Mouse (Mus musculus): ENCODE measurements at regions not wholly inside any gene's neighbourhood (a gene's known extent, or its start where the extent isn't known, plus 50 kb on each side); places are given as distances from the start of the nearest gene placed in this dataset.

- no peaks in the 10 kb centered on the region for H3K4me1 ChIP-seq (ENCODE audit: control insufficient read depth, insufficient read depth, low read depth, low read length)
- WGBS = 91% methylated on average over 7 of the region's 7 CpGs
- H3K27me3 ChIP-seq (replicated peaks; ENCODE audit: control insufficient read depth, insufficient read depth, low read length) = no peaks in the 10 kb centered on the region
- H3K36me3 ChIP-seq (ENCODE audit: control insufficient read depth, insufficient read depth, low read length) = no peaks in the 10 kb centered on the region
- ATAC-seq = no peak
- H3K9me3 ChIP-seq (ENCODE audit: control insufficient read depth, low read length) = no peaks in the 10 kb centered on the region
- no peak overlapping the region for H3K4me3 ChIP-seq (ENCODE audit: low read length)
- H3K4me2 ChIP-seq (ENCODE audit: low read length) = no peak overlapping the region
- no peak overlapping the region for H3K9ac ChIP-seq (ENCODE audit: low read depth, low read length)
- H3K27ac ChIP-seq (ENCODE audit: low read depth, low read length) = no peak overlapping the region
Measured at GRCm38 (mm10) chr3:41493472-41493871, 62.1 kb upstream of the Jade1 start.

GRCm38 (mm10) chr3:41492727-41493392 is 62.7 kb upstream of the Jade1 start:
- no peaks in the 10 kb centered on the region for H3K27me3 ChIP-seq (replicated peaks; ENCODE audit: control insufficient read depth, insufficient read depth, low read length)
- ATAC-seq = no peak
- H3K9me3 ChIP-seq (ENCODE audit: control insufficient read depth, low read length) = no peaks in the 10 kb centered on the region
- H3K36me3 ChIP-seq (ENCODE audit: control insufficient read depth, insufficient read depth, low read length) = no peaks in the 10 kb centered on the region
- no peak overlapping the region for H3K4me3 ChIP-seq (ENCODE audit: low read length)
- no peak overlapping the region for H3K9ac ChIP-seq (ENCODE audit: low read depth, low read length)
- no peaks in the 10 kb centered on the region for H3K4me1 ChIP-seq (ENCODE audit: control insufficient read depth, insufficient read depth, low read depth, low read length)
- H3K4me2 ChIP-seq (ENCODE audit: low read length) = no peak overlapping the region
- no peak overlapping the region for H3K27ac ChIP-seq (ENCODE audit: low read depth, low read length)
- 91% methylated on average over 13 of the region's 13 CpGs for WGBS

- Histone ChIP-seq H3K4me3 (ENCODE audit: low read length) (no peak overlapping the region), H3K9me3 (ENCODE audit: control insufficient read depth, low read length) (no peaks in the 10 kb centered on the region), H3K4me2 (ENCODE audit: low read length) (no peak overlapping the region), H3K36me3 (ENCODE audit: control insufficient read depth, insufficient read depth, low read length) (no peaks in the 10 kb centered on the region), H3K27me3 (replicated peaks; ENCODE audit: control insufficient read depth, insufficient read depth, low read length) (no peaks in the 10 kb centered on the region), H3K27ac (ENCODE audit: low read depth, low read length) (no peak overlapping the region), H3K4me1 (ENCODE audit: control insufficient read depth, insufficient read depth, low read depth, low read length) (no peaks in the 10 kb centered on the region), H3K9ac (ENCODE audit: low read depth, low read length) (no peak overlapping the region)
- ATAC-seq = no peak
- WGBS = 82% methylated on average over 3 of the region's 3 CpGs
Measured at GRCm38 (mm10) chr3:41492031-41492726, 63.4 kb upstream of the Jade1 start.

GRCm38 (mm10) chr3:41491185-41491584 is 64.3 kb upstream of the Jade1 start:
- H3K4me2 ChIP-seq (ENCODE audit: low read length) = no peak overlapping the region
- no peak for ATAC-seq
- H3K4me1 ChIP-seq (ENCODE audit: control insufficient read depth, insufficient read depth, low read depth, low read length) = no peaks in the 10 kb centered on the region
- WGBS = 91% methylated on average over 4 of the region's 4 CpGs
- H3K27ac ChIP-seq (ENCODE audit: low read depth, low read length) = no peak overlapping the region
- H3K4me3 ChIP-seq (ENCODE audit: low read length) = no peak overlapping the region
- H3K27me3 ChIP-seq (replicated peaks; ENCODE audit: control insufficient read depth, insufficient read depth, low read length) = no peaks in the 10 kb centered on the region
- no peak overlapping the region for H3K9ac ChIP-seq (ENCODE audit: low read depth, low read length)
- no peaks in the 10 kb centered on the region for H3K36me3 ChIP-seq (ENCODE audit: control insufficient read depth, insufficient read depth, low read length)
- no peaks in the 10 kb centered on the region for H3K9me3 ChIP-seq (ENCODE audit: control insufficient read depth, low read length)

GRCm38 (mm10) chr3:41489998-41490397 is 65.5 kb upstream of the Jade1 start:
- Histone ChIP-seq H3K27ac (ENCODE audit: low read depth, low read length) (no peak overlapping the region), H3K36me3 (ENCODE audit: control insufficient read depth, insufficient read depth, low read length) (no peaks in the 10 kb centered on the region), H3K4me3 (ENCODE audit: low read length) (no peak overlapping the region), H3K27me3 (replicated peaks; ENCODE audit: control insufficient read depth, insufficient read depth, low read length) (no peaks in the 10 kb centered on the region), H3K4me2 (ENCODE audit: low read length) (no peak overlapping the region), H3K9me3 (ENCODE audit: control insufficient read depth, low read length) (no peaks in the 10 kb centered on the region), H3K4me1 (ENCODE audit: control insufficient read depth, insufficient read depth, low read depth, low read length) (no peaks in the 10 kb centered on the region), H3K9ac (ENCODE audit: low read depth, low read length) (no peak overlapping the region)
- no peak for ATAC-seq

- Histone ChIP-seq H3K9ac (ENCODE audit: low read depth, low read length) (no peak overlapping the region), H3K4me3 (ENCODE audit: low read length) (no peak overlapping the region), H3K27me3 (replicated peaks; ENCODE audit: control insufficient read depth, insufficient read depth, low read length) (no peaks in the 10 kb centered on the region), H3K4me2 (ENCODE audit: low read length) (no peak overlapping the region), H3K27ac (ENCODE audit: low read depth, low read length) (no peak overlapping the region), H3K9me3 (ENCODE audit: control insufficient read depth, low read length) (no peaks in the 10 kb centered on the region), H3K36me3 (ENCODE audit: control insufficient read depth, insufficient read depth, low read length) (no peaks in the 10 kb centered on the region), H3K4me1 (ENCODE audit: control insufficient read depth, insufficient read depth, low read depth, low read length) (no peaks in the 10 kb centered on the region)
- no peak for ATAC-seq
- WGBS = 78% methylated on average over 3 of the region's 3 CpGs
Measured at GRCm38 (mm10) chr3:41489571-41489970, 66.0 kb upstream of the Jade1 start.

GRCm38 (mm10) chr3:41488229-41488774 is 67.2 kb upstream of the Jade1 start:
- no peak for ATAC-seq
- Histone ChIP-seq H3K27me3 (replicated peaks; ENCODE audit: control insufficient read depth, insufficient read depth, low read length) (no peaks in the 10 kb centered on the region), H3K4me1 (ENCODE audit: control insufficient read depth, insufficient read depth, low read depth, low read length) (no peaks in the 10 kb centered on the region), H3K4me2 (ENCODE audit: low read length) (no peak overlapping the region), H3K9me3 (ENCODE audit: control insufficient read depth, low read length) (no peaks in the 10 kb centered on the region), H3K27ac (ENCODE audit: low read depth, low read length) (no peak overlapping the region), H3K4me3 (ENCODE audit: low read length) (no peak overlapping the region), H3K9ac (ENCODE audit: low read depth, low read length) (no peak overlapping the region), H3K36me3 (ENCODE audit: control insufficient read depth, insufficient read depth, low read length) (no peaks in the 10 kb centered on the region)
- WGBS = 48% methylated on average over 1 of the region's 1 CpGs

- no peaks in the 10 kb centered on the region for H3K27me3 ChIP-seq (replicated peaks; ENCODE audit: control insufficient read depth, insufficient read depth, low read length)
- H3K4me1 ChIP-seq (ENCODE audit: control insufficient read depth, insufficient read depth, low read depth, low read length) = no peaks in the 10 kb centered on the region
- no peak overlapping the region for H3K4me3 ChIP-seq (ENCODE audit: low read length)
- H3K4me2 ChIP-seq (ENCODE audit: low read length) = no peak overlapping the region
- no peak overlapping the region for H3K9ac ChIP-seq (ENCODE audit: low read depth, low read length)
- WGBS = 90% methylated on average over 9 of the region's 9 CpGs
- no peaks in the 10 kb centered on the region for H3K9me3 ChIP-seq (ENCODE audit: control insufficient read depth, low read length)
- H3K36me3 ChIP-seq (ENCODE audit: control insufficient read depth, insufficient read depth, low read length) = no peaks in the 10 kb centered on the region
- H3K27ac ChIP-seq (ENCODE audit: low read depth, low read length) = no peak overlapping the region
- no peak for ATAC-seq
Measured at GRCm38 (mm10) chr3:41484920-41485319, 70.6 kb upstream of the Jade1 start.

GRCm38 (mm10) chr3:41483582-41483981 is 71.9 kb upstream of the Jade1 start:
- Histone ChIP-seq H3K4me3 (ENCODE audit: low read length) (no peak overlapping the region), H3K27ac (ENCODE audit: low read depth, low read length) (no peak overlapping the region), H3K9ac (ENCODE audit: low read depth, low read length) (no peak overlapping the region), H3K4me2 (ENCODE audit: low read length) (no peak overlapping the region), H3K4me1 (ENCODE audit: control insufficient read depth, insufficient read depth, low read depth, low read length) (no peaks in the 10 kb centered on the region), H3K9me3 (ENCODE audit: control insufficient read depth, low read length) (no peaks in the 10 kb centered on the region), H3K27me3 (replicated peaks; ENCODE audit: control insufficient read depth, insufficient read depth, low read length) (no peaks in the 10 kb centered on the region), H3K36me3 (ENCODE audit: control insufficient read depth, insufficient read depth, low read length) (no peaks in the 10 kb centered on the region)
- WGBS = 75% methylated on average over 3 of the region's 3 CpGs
- ATAC-seq = no peak
